Mouse (Mus musculus) stomach, postnatal 0 days (tissue): ENCODE data around the gene Acadm.

Experiments
- CTCF ChIP-seq: IDR thresholded peaks from 2 replicates; pipeline ENCODE4 v1.5.1; 2016; ENCODE audit warnings: antibody characterized with exemption, low read depth, mild to moderate bottlenecking, moderate library complexity
- EP300 ChIP-seq: optimal IDR thresholded peaks from 2 replicates; pipeline ENCODE3; 2016; ENCODE audit warnings: antibody characterized with exemption

GRCm38 (mm10) chr3:153902595-153902994 lies 41.8 kb downstream of the Acadm start:
- TF ChIP-seq CTCF (no peak), EP300 (no peak)
